Mouse (Mus musculus) NIH3T3 (cell line): ENCODE data around the gene Nova2.

ENCODE experiments used
- DNase-seq: peaks from one replicate; pipeline ENCODE4 v3.0.0-alpha.2; 2012; ENCODE audit warnings: low read depth

The Nova2 gene

DNA sequence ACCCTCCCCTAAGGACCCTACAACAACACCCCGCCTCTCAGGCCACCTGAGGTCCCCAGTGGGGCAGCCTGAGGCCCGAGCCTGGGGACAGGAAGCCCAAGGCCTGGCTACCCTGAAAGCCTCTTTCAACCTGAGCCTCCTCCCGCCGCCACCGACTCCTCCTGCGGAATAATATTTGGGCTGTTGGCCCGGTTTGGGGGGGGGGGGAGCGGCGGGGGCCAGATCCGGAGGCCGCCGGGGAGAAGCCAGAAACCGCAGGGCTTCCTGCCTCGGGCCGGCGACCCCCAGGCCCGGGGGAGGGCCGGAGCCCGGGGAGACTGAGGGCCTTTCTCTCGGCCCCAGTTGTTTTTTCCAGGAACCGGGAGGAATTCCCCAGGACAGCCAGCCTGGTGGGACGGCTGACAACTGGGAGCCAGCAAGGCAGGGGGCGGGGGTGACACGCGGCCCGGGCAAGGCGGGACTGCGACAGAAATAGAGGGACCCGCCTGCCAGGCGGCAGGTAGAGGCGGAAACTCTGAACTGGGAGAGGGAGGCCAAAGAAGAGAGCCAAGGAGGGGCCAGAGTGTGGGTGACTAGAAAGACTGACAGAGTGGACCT lies 86.4 kb downstream of the Nova2 start:
- DNase-seq = no peak

DNA sequence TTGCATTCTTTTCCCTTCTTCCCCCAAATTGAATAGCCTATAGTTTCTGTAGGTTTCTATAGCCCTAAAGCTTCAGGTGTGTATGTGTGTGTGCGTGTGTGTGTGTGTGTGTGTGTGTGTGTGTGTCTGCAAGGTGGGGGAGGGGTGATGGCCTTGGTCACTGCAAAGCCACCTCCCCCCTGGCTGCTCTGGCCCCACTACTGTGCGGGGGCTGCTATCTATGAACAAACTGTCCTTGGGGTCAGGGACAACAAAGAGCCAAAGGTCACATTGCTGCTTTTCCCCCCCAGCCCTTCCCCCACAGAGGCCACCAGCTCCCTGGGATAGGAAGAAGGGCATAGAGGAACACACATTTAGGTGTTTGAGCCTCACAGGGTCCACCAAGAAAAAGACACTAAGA lies 87.2 kb downstream of the Nova2 start:
- no peak for DNase-seq

DNA sequence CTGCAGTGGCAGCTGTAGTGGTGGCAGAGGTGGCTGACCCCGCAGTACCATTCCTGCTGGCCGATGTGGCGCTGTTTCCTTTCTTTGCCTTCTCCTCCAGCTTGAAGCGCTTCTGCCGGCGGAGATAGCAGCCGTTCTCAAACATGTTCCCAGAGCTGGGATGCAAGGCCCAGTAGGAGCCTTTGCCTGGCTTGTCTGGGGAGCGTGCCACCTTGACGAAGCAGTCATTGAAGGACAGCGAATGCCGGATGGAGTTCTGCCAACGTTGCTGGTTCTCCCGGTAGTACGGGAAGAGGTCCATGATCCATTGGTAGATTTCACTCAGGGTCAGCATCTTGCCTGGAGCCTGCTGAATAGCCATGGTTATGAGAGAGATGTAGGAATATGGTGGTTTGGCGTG lies 88.8 kb downstream of the Nova2 start:
- no peak for DNase-seq
